Mouse (Mus musculus): ENCODE data around the gene Ulk3. TPM values are rescaled to one million over a fixed set of nuclear protein-coding genes. Genes with fewer than 3 reads are reported as not detected.

Gene Ulk3
- total and polyA plus RNA-seq, 3 experiments: 5.0 to 11.9 TPM; not detected in 1

DNA sequence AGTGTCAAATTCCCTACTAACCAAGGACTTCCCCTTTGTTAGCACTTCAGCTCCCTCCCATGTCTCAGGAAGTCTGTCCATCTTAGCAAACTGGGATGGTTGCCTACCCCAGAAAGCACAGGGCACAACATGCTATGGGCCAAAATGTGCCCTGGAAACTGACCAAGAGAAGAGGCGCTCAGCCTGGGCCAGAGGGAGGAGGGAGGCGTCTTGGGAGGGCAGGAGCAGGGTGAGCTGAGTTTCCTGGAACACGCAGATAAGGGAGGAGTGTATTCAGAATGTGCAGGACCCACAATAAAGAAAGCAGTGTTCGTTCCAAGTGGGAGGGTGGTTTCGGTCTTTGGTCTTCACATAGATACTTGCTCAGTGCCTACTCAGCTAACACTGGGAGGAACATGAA, 42.0 kb upstream of the Ulk3 start:
- H3K9me3 ChIP-seq (replicated peaks; ENCODE audit: insufficient read depth, low read length): no peaks in the 10 kb centered on the region
- DNase-seq (ENCODE audit: low read depth, low spot score): no peak
- no peak overlapping the region for H3K4me3 ChIP-seq (ENCODE audit: control insufficient read depth in 1 of 2, insufficient read depth in 1 of 2, low read depth in 2 of 2, low read length in 2 of 2)
- no peaks in the 10 kb centered on the region for H3K79me2 ChIP-seq (ENCODE audit: control insufficient read depth, insufficient read depth, low read length, poor library complexity)
- H3K27me3 ChIP-seq (ENCODE audit: control insufficient read depth in 1 of 2, insufficient read depth in 2 of 2, low read length in 2 of 2): no peaks in the 10 kb centered on the region
- no peak overlapping the region for H3K27ac ChIP-seq (ENCODE audit: control insufficient read depth, low read depth, low read length)
- no peak overlapping the region for H3K9ac ChIP-seq (ENCODE audit: control insufficient read depth, low read depth, low read length, poor library complexity, severe bottlenecking)
- H3K4me1 ChIP-seq (ENCODE audit: control insufficient read depth in 1 of 2, insufficient read depth in 2 of 2, low read length in 2 of 2): peaks cover 0 to 7% of the 10 kb centered on the region in 2 experiments; a peak in 2 of 4 replicates
- H3K36me3 ChIP-seq (ENCODE audit: control insufficient read depth in 1 of 2, insufficient read depth in 2 of 2, low read length in 2 of 2): peaks cover 2% of the 10 kb centered on the region in 2 experiments; a peak in 3 of 4 replicates
- TF ChIP-seq SMC3 (IDR thresholded peaks at IDR 0.05; ENCODE audit: low read depth, low read length) (no peak), RCOR1 (IDR thresholded peaks at IDR 0.05; ENCODE audit: low read depth, low read length) (no peak), GATA1 (IDR thresholded peaks at IDR 0.05; ENCODE audit: low read depth, low read length) (no peak), GABPA (IDR thresholded peaks at IDR 0.05; ENCODE audit: low read depth, low read length) (no peak), MYC (IDR thresholded peaks at IDR 0.05; ENCODE audit: low read depth, low read length) (no peak), POLR2AphosphoS2 (IDR thresholded peaks at IDR 0.05; ENCODE audit: low read length) (no peak), CHD1 (IDR thresholded peaks at IDR 0.05; ENCODE audit: low read depth, low read length) (no peak), MYB (IDR thresholded peaks at IDR 0.05; ENCODE audit: low read depth, low read length) (no peak), MAFK (IDR thresholded peaks at IDR 0.05; ENCODE audit: borderline replicate concordance, low read depth, low read length) (no peak), MXI1 (IDR thresholded peaks at IDR 0.05; ENCODE audit: low read depth, low read length) (no peak), ZMIZ1 (IDR thresholded peaks at IDR 0.05; ENCODE audit: low read depth, low read length) (no peak), ZNF384 (IDR thresholded peaks at IDR 0.05; ENCODE audit: low read depth, low read length) (no peak), E2F4 (IDR thresholded peaks at IDR 0.05; ENCODE audit: borderline replicate concordance, low read depth, low read length) (no peak), TBP (IDR thresholded peaks at IDR 0.05; ENCODE audit: low read depth, low read length) (no peak), ZKSCAN1 (IDR thresholded peaks at IDR 0.05; ENCODE audit: low read depth, low read length) (no peak), TAL1 (IDR thresholded peaks at IDR 0.05; ENCODE audit: low read length) (no peak)

DNA sequence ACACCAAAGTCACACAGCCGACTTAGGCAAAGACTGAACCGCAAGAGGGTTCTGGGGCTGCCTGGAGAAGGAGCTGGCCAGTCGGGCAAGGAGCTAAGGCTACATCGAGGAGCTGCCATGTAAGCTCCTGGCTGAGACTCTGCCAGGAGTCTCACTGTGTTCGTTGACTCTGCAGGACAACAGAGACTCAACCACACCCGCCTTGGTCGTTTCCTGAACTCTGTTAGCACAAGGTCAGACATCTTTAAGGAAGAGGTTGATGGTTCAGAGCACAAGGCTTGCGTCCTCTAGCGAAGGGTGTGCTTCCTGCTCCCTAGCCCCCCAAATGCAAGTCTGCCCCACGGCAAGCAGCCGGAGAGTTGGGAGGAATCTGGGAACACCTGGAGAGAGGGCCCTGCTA, 41.4 kb upstream of the Ulk3 start:
- no peaks in the 10 kb centered on the region for H3K9me3 ChIP-seq (replicated peaks; ENCODE audit: insufficient read depth, low read length)
- H3K4me3 ChIP-seq (ENCODE audit: control insufficient read depth in 1 of 2, insufficient read depth in 1 of 2, low read depth in 2 of 2, low read length in 2 of 2): no peak overlapping the region
- TF ChIP-seq GATA1 (IDR thresholded peaks at IDR 0.05; ENCODE audit: low read depth, low read length): no peak
- no peak for TF ChIP-seq EP300 (IDR thresholded peaks at IDR 0.05; ENCODE audit: low read depth in 1 of 2, low read length in 2 of 2)
- no peak for TF ChIP-seq ZC3H11A (IDR thresholded peaks at IDR 0.05; ENCODE audit: low read depth, low read length)
- TF ChIP-seq CHD1 (IDR thresholded peaks at IDR 0.05; ENCODE audit: low read depth, low read length): no peak
- TF ChIP-seq USF2 (IDR thresholded peaks at IDR 0.05; ENCODE audit: borderline replicate concordance in 1 of 2, insufficient read depth in 1 of 2, low read depth in 1 of 2, low read length in 2 of 2): no peak
- TF ChIP-seq SMC3 (IDR thresholded peaks at IDR 0.05; ENCODE audit: low read depth, low read length): no peak
- no peak for TF ChIP-seq TBP (IDR thresholded peaks at IDR 0.05; ENCODE audit: low read depth, low read length)
- no peak for TF ChIP-seq JUND (IDR thresholded peaks at IDR 0.05; ENCODE audit: low read depth, low read length)
- no peak for TF ChIP-seq POLR2AphosphoS2 (IDR thresholded peaks at IDR 0.05; ENCODE audit: low read length)
- TF ChIP-seq POLR2AphosphoS5 (IDR thresholded peaks at IDR 0.05; ENCODE audit: borderline replicate concordance, low read depth, low read length): no peak
- no peak for TF ChIP-seq ZNF384 (IDR thresholded peaks at IDR 0.05; ENCODE audit: low read depth, low read length)
- TF ChIP-seq ZKSCAN1 (IDR thresholded peaks at IDR 0.05; ENCODE audit: low read depth, low read length): no peak
- H3K36me3 ChIP-seq (ENCODE audit: control insufficient read depth in 1 of 2, insufficient read depth in 2 of 2, low read length in 2 of 2): peaks cover 0 to 2% of the 10 kb centered on the region in 2 experiments; a peak in 2 of 4 replicates
- H3K27me3 ChIP-seq (ENCODE audit: control insufficient read depth in 1 of 2, insufficient read depth in 2 of 2, low read length in 2 of 2): no peaks in the 10 kb centered on the region
- no peaks in the 10 kb centered on the region; the same call in 1 of the 2 replicates for H3K79me2 ChIP-seq (ENCODE audit: control insufficient read depth, insufficient read depth, low read length, poor library complexity)
- no peak overlapping the region for H3K9ac ChIP-seq (ENCODE audit: control insufficient read depth, low read depth, low read length, poor library complexity, severe bottlenecking)
- H3K4me1 ChIP-seq (ENCODE audit: control insufficient read depth in 1 of 2, insufficient read depth in 2 of 2, low read length in 2 of 2): peaks cover 0 to 7% of the 10 kb centered on the region in 2 experiments; a peak in 2 of 4 replicates
- no peak for DNase-seq (ENCODE audit: low read depth, low spot score)
- no peak overlapping the region for H3K27ac ChIP-seq (ENCODE audit: control insufficient read depth, low read depth, low read length)
